Mouse (Mus musculus): ENCODE results near the gene Hsf5. TPM values are rescaled to one million over a fixed set of nuclear protein-coding genes. Genes with fewer than 3 reads are reported as not detected.

Gene Hsf5
- polyA plus RNA-seq, 1 experiment: 0.12 TPM

- no peak for TF ChIP-seq POLR2A (IDR thresholded peaks at IDR 0.05; ENCODE audit: low read depth, low read length)
- no peak for TF ChIP-seq CTCF (IDR thresholded peaks at IDR 0.05; ENCODE audit: borderline replicate concordance, insufficient read depth, low read length)
- H3K4me3 ChIP-seq (ENCODE audit: insufficient read depth, low read length): no peak overlapping the region
- H3K4me1 ChIP-seq (ENCODE audit: control insufficient read depth, insufficient read depth, low read length): peaks cover 9% of the 10 kb centered on the region; the same call in 1 of the 2 replicates
- H3K27ac ChIP-seq (ENCODE audit: insufficient read depth, low read length): no peak overlapping the region
Observed at GRCm38 (mm10) chr11:87578963-87579601, 37.9 kb upstream of the Hsf5 start.

- Histone ChIP-seq H3K4me1 (ENCODE audit: control insufficient read depth, insufficient read depth, low read length) (peaks cover 9% of the 10 kb centered on the region; the same call in 1 of the 2 replicates), H3K4me3 (ENCODE audit: insufficient read depth, low read length) (no peak overlapping the region), H3K27ac (ENCODE audit: insufficient read depth, low read length) (no peak overlapping the region)
- no peak for TF ChIP-seq CTCF (IDR thresholded peaks at IDR 0.05; ENCODE audit: borderline replicate concordance, insufficient read depth, low read length)
- TF ChIP-seq POLR2A (IDR thresholded peaks at IDR 0.05; ENCODE audit: low read depth, low read length): no peak
Observed at GRCm38 (mm10) chr11:87579713-87580112, 37.3 kb upstream of the Hsf5 start.

GRCm38 (mm10) chr11:87580543-87581085 lies 36.4 kb upstream of the Hsf5 start:
- Histone ChIP-seq H3K4me1 (ENCODE audit: control insufficient read depth, insufficient read depth, low read length) (peaks cover 9% of the 10 kb centered on the region; the same call in 1 of the 2 replicates), H3K27ac (ENCODE audit: insufficient read depth, low read length) (no peak overlapping the region), H3K4me3 (ENCODE audit: insufficient read depth, low read length) (no peak overlapping the region)
- TF ChIP-seq CTCF (IDR thresholded peaks at IDR 0.05; ENCODE audit: borderline replicate concordance, insufficient read depth, low read length): no peak
- no peak for TF ChIP-seq POLR2A (IDR thresholded peaks at IDR 0.05; ENCODE audit: low read depth, low read length)

GRCm38 (mm10) chr11:87581161-87581865 lies 35.7 kb upstream of the Hsf5 start:
- Histone ChIP-seq H3K27ac (ENCODE audit: insufficient read depth, low read length) (no peak overlapping the region), H3K4me3 (ENCODE audit: insufficient read depth, low read length) (no peak overlapping the region), H3K4me1 (ENCODE audit: control insufficient read depth, insufficient read depth, low read length) (peaks cover 9% of the 10 kb centered on the region; the same call in 1 of the 2 replicates)
- TF ChIP-seq POLR2A (IDR thresholded peaks at IDR 0.05; ENCODE audit: low read depth, low read length) (no peak), CTCF (IDR thresholded peaks at IDR 0.05; ENCODE audit: borderline replicate concordance, insufficient read depth, low read length) (no peak)

- H3K4me3 ChIP-seq (ENCODE audit: insufficient read depth, low read length): no peak overlapping the region
- no peak overlapping the region for H3K27ac ChIP-seq (ENCODE audit: insufficient read depth, low read length)
- no peak for TF ChIP-seq POLR2A (IDR thresholded peaks at IDR 0.05; ENCODE audit: low read depth, low read length)
- TF ChIP-seq CTCF (IDR thresholded peaks at IDR 0.05; ENCODE audit: borderline replicate concordance, insufficient read depth, low read length): no peak
- H3K4me1 ChIP-seq (ENCODE audit: control insufficient read depth, insufficient read depth, low read length): peaks cover 9% of the 10 kb centered on the region; the same call in 1 of the 2 replicates
Observed at GRCm38 (mm10) chr11:87581933-87582710, 34.8 kb upstream of the Hsf5 start.

GRCm38 (mm10) chr11:87583291-87584034 lies 33.5 kb upstream of the Hsf5 start:
- H3K4me1 ChIP-seq (ENCODE audit: control insufficient read depth, insufficient read depth, low read length): peaks cover 9% of the 10 kb centered on the region; the same call in 1 of the 2 replicates
- H3K4me3 ChIP-seq (ENCODE audit: insufficient read depth, low read length): no peak overlapping the region
- H3K27ac ChIP-seq (ENCODE audit: insufficient read depth, low read length): no peak overlapping the region
- no peak for TF ChIP-seq CTCF (IDR thresholded peaks at IDR 0.05; ENCODE audit: borderline replicate concordance, insufficient read depth, low read length)
- no peak for TF ChIP-seq POLR2A (IDR thresholded peaks at IDR 0.05; ENCODE audit: low read depth, low read length)

GRCm38 (mm10) chr11:87584711-87585505 lies 32.1 kb upstream of the Hsf5 start:
- peak overlapping the region; percentile 62; the same call in 1 of the 2 replicates for H3K27ac ChIP-seq (ENCODE audit: insufficient read depth, low read length)
- TF ChIP-seq POLR2A (IDR thresholded peaks at IDR 0.05; ENCODE audit: low read depth, low read length): no peak
- no peak for TF ChIP-seq CTCF (IDR thresholded peaks at IDR 0.05; ENCODE audit: borderline replicate concordance, insufficient read depth, low read length)
- H3K4me1 ChIP-seq (ENCODE audit: control insufficient read depth, insufficient read depth, low read length): peaks cover 9% of the 10 kb centered on the region; the same call in 1 of the 2 replicates
- H3K4me3 ChIP-seq (ENCODE audit: insufficient read depth, low read length): no peak overlapping the region

GRCm38 (mm10) chr11:87587211-87587874 lies 29.6 kb upstream of the Hsf5 start:
- no peak overlapping the region for H3K4me3 ChIP-seq (ENCODE audit: insufficient read depth, low read length)
- peaks cover 6% of the 10 kb centered on the region; the same call in 1 of the 2 replicates for H3K4me1 ChIP-seq (ENCODE audit: control insufficient read depth, insufficient read depth, low read length)
- H3K27ac ChIP-seq (ENCODE audit: insufficient read depth, low read length): peak overlapping the region; percentile 57
- no peak for TF ChIP-seq CTCF (IDR thresholded peaks at IDR 0.05; ENCODE audit: borderline replicate concordance, insufficient read depth, low read length)
- TF ChIP-seq POLR2A (IDR thresholded peaks at IDR 0.05; ENCODE audit: low read depth, low read length): no peak; the same call in 1 of the 2 replicates

Measured in embryonic fibroblast, embryonic 13.5 days (primary cell).